Mouse (Mus musculus) thymus, adult 18-20 months (tissue): ENCODE results near the gene Tbx3.

Experiments
- DNase-seq, 2 experiments: peaks; one replicate each; pipeline ENCODE4 v3.0.0; 2022; ENCODE audit warnings: mixed read lengths in 2 of 2

Gene Tbx3

DNA sequence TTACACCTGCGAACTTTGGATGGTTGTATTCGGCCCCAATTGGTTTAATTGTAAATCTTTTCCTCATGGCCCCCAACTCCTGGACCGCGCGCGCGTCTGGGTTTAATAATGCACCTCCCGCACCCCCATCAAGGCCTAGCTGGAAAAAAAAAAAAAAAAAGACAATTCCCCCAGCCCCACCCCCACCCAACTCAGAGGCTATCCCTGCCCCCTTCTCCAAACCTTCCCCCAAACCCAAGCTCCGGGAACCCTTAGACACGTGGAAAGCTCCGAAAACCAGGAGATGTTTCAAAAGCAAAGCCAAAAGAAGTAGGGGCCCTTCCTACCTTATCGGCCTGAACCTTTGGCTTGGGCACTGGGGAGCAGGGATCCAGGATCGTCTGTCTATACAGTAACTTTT lies 8.1 kb upstream of the Tbx3 start:
- no peak for DNase-seq

DNA sequence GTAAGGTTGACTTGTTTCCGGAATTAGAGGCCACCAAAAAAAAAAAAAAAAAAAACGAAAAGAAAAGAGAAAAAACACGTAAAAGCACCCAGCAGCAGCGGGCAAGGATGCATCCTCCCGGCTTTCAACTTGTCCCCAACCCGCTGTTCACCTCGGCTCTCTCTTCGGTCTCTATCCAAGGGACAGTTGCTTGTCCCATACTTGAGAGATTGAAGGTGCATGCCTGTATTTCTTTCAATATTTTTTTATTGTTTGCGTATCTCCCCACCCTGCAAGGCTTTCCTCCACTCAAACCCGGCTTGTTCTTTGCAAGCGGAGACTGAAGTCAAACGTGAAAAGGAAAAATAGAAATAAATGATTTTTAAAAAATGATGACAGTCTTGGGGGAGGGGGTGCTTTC lies 7.7 kb upstream of the Tbx3 start:
- no peak for DNase-seq

DNA sequence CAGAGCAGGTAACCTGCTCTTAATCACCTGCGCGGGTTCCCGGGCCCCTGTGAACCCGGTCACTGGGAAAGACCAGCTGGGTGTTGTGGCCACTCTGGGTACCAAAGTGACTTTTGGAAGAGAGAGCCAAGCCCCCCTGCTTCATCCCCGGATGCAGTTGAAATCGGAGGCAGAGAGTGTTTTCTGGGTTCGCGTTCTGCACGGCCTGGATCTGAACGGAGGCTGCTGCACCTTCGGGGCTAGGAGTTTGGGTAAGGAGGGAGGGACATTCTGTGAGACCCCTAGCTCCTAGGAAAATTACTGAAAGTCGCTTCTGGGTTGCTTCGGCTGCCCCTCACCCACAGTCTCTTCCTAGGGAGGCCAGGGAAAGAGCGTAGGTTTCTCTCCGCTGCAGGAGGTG lies 7.2 kb upstream of the Tbx3 start:
- no peak for DNase-seq

DNA sequence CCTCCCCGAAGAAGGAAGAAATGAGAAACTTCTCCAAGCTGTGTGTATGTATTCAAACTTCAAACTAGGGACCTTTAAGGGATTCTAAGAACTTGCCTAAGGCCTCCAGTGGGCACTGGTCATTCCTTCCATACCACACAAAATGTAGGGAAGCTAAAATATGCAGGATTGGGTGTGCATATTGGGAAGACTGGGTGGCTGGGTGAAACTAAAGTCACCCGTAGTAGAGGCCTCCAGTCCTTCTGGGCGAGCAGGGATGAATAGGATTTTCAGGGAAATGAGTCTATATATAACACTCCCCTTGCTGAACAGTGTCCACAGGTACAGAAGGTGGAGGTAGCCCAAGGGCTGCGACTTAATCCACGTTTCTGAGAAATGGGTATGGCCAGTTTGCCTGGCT lies 6.7 kb upstream of the Tbx3 start:
- no peak for DNase-seq

DNA sequence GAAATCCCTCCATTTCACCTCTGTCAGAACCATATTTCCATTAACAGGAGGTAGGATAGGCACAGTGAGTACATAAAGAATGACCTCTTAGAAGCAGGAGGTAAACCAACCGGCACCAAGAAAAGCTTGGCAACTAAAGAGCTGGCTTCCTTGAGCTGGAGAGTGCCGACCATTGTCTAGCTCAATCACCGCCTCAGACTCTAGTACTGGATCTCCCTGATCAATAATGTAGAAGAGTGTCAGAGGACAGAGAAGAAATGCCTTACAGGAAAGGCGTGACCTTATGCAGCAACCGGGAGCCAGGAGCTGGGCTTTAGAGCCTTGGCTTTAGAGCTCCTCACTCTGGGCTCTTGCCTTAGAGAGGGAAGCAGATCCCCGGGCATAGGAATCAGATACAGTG lies 4.7 kb upstream of the Tbx3 start:
- DNase-seq, result no peak

DNA sequence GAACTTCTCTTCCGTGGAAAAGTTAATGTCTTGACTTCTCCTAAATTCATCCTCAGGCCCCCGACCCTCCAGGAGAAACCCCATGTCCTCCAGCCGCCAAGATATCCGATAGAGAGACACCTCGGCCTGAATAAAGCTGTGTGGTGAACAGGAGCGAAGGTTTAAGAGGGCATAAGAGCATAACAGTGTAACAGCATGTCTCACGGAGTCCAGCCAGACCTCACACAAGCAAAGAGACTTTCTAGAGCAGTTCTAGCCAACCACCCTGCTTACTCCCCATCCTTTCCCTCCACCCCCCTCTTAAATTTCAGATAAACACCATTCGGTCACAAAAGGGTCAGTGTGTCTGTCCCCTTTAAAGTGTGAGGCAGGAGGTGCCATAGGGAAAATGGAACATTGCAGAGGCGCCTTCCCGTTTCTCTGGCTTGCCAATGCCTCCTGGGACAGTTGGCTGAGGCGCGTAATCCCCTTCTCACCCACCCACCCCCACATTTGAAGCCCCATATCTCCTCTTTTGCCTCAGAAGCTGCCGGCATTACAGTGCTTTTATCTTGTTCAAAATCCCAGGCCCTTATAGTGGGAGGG lies 3.0 kb upstream of the Tbx3 start:
- no peak for DNase-seq

DNA sequence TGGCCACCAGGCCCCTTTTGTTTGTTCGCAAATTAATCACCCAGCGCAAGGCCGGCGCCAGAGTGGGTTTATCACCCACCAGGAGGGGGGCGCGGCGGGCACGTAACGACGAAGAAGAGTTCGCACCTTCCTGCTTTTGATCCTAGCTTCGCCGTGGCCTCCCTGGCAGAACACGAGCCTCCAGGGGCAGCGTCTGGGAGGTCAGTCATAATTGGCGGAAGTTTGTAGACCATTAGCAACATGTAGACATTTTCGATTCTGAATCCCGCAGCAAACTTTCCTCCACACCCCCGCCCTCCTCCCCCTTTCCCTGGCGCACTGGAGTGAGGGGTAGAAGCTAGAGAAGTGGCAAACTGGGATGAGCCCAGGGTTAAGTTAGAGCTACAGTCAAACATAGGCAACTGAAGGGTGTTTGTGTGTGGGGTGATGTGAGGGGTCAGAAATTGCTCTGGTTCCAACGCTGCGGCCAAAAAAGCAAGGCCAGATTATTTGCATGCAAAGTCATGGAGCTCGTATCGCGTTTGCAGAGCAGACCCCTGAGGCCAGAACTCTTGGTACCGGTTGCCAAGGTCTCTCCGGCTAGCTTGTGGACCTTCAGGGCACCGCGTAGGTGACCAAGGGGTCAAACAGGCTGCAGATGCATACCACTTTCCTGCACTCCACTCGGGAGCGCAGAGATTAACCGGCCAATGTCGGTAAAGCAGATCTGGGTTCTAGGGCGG lies 2.1 kb upstream of the Tbx3 start:
- no peak for DNase-seq

DNA sequence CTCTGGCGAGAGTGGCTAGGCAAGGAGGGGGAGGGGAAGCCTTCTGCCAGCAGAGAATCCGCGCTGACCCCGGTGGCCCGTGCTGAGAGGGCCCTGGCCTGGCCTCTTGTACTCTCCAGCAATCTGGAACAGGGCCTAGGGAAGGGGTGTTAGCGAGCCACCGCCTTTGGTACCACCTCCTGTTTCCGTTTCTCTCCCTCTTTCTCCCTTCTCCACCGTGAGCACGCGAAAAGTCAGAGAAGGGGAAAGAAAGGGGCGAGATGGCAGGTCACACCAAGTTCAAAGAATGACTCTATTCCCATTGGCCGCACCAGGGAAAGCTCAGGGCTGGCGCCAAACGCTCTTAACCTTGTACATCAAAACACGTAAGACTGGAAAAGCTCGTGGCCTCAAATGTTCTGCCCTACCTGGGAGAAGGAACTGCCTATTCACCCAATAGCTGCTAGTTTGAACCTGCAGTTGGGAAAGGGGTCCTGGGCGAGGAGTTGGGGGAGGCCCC lies 1.5 kb upstream of the Tbx3 start:
- DNase-seq, result no peak

DNA sequence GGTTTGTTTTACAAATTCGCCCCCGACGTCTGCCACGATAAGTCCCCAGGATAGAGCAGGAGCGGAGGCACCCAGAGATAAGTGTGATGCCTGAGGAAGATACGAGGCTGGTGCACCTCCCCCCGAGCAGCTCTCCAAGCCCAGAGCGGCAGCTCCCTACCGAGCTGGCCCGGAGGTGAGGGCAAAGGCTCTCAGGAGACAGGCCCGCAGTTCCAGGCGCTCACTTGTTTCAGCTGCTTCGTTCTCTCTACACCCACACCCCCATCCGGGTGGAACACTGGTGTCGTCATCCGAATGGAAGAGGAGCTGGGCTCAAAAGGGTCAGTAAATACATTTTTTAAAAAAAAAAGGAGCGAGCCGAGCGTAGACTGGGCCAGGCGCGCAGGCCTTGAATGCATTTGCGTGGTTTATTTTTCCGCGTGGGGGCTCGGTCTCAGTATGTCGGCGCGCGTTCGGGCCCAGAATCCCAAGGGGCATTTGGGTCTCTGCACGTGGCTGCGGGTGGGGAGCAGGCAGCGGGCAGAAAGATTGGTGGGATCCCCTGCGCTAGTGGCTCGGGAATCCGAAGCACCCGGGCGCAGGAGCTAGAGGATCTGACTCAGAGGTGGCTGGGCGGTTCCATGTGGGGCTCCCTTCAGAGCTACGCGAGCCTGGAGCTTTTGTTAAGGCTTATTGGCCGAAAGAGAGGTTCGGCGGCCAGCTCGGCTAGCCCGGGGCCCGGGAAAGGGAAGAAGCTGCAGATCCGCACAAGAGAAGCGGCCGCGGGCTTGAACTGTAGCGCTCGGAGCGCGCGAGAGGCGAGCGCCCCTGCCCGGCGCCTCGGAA lies 516 bp upstream of the Tbx3 start:
- DNase-seq, result no peak

DNA sequence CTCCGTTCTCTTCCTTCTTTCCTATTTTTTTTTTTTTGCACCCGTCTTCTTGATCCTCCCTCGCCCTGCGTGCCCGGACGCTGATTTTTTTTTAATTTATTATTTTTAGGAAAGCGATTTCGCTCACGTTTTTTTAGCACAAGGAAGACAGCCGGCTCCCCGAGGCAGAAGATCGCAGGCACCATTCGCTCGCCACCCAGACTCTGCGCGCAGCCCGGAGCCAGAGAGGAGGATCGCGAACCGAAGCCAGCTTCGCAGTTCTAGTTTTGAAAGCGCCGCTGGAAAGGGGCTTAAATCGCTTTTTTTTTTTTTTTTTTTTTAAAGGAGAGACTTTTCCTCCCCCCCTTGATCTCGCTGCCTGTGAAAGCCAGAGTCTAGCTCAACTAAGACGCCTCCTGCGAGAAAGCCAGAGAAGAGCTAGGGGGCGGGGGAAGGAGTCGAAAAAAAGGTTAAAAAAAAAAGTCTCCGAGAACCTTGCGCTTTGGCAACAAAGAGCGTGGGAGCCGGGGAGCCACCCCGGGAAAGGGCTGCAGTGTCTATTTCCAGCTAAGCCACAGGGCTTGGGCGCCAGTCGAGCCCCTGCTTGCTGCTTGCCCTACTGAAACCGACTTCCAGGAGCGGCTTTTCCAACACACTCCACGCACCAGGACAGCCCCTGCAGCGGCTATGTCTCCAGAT lies 794 bp downstream of the Tbx3 start:
- DNase-seq, result no peak

DNA sequence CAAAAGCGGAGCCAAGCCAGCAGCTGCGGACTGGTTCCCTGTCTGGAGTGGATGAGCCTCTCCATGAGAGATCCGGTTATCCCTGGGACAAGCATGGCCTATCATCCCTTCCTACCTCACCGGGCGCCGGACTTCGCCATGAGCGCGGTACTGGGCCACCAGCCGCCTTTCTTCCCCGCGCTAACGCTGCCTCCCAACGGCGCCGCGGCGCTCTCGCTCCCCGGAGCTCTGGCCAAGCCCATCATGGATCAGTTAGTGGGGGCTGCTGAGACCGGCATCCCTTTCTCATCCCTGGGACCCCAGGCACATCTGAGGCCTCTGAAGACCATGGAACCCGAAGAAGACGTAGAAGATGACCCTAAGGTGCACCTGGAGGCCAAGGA lies 1.5 kb downstream of the Tbx3 start:
- no peak for DNase-seq

DNA sequence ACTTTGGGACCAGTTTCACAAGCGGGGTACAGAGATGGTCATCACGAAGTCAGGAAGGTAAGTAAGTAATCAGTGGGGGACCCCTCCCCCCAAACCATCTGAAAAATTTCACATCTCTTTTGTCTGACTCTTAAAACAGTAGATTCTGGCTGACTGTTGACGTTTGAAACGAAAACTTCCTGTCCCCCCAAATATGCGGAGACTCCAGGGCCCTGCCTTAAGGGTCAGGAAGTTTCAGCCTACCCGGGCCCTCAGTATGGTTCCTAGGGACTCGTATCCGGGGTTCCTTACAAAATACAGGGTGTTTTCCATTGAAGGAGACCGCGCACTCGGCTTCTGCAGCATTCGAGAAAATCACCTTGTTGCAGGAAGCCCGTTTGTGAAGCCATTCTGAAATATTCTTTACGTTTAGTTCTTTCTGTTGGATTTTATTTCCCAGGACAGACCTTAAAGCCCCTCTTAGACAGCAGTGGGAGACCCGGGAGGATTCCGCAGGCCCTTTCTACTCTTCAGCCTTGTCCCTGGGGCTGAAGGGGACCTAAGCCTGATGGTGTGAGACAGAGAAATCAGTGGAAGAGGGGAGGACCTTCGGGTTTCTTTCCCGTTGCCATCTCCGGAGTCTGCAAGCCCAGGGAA lies 2.0 kb downstream of the Tbx3 start:
- no peak for DNase-seq

DNA sequence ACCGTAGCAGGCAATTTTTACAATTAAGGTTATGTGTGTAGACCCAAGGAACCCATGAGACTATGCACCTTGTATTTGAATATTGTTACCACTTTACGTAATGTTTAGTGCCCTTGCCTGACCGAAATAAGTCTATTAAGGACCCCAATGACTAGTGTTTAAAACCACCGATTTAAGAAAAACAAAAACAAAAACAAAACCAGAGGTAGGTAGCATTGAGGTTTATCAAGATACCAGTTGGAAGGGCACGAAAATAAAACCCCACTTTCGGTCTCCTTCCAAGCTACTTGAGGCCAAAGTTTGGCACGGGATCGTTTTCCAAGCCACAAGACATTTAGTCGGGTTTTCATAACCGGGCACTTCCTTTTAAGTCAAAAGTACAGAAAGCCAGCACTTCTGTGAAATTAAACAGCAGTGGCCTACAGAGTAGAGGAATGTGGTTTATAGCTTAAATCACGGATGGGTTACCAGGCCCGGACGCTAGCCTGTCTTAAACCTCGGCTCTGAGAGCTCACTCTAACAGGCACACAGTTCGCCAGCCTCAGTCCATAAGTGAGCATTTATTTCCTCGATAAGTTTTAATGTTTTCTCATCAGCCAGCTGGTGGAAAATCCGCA lies 2.6 kb downstream of the Tbx3 start:
- no peak for DNase-seq

DNA sequence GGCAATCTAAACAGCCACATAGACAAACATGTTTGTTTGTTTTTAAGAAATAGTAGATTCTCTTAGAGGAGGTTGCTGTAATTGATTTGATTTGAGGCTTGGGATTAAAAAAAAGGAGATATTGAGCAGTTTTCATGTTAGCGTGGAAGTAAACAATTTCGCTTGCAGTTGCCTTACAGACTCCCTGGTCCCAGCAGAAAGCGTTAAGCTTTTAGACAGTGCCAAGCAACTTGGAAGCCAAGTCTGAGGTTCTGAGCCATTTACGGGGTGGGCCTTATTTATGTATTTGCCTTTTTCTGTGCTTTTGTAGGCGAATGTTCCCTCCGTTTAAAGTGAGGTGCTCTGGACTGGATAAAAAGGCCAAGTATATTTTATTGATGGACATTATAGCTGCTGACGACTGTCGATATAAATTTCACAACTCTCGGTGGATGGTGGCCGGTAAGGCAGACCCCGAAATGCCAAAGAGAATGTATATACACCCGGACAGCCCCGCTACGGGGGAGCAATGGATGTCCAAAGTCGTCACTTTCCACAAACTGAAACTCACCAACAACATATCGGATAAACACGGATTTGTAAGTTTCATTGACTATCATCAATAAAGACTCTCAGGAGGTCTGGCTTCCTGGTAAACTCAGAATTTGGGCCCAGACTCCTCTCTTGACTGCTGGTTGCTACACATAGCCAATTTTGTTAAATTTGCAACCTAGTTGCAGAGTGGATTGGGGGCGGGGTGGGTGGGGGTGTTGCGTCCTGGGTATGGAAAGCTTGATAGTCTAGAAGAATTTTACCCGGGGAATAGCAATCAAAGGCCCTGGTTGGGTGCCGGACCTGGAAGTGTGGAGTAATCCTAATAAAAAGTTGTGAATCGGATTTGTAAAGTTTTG lies 3.5 kb downstream of the Tbx3 start:
- no peak for DNase-seq

DNA sequence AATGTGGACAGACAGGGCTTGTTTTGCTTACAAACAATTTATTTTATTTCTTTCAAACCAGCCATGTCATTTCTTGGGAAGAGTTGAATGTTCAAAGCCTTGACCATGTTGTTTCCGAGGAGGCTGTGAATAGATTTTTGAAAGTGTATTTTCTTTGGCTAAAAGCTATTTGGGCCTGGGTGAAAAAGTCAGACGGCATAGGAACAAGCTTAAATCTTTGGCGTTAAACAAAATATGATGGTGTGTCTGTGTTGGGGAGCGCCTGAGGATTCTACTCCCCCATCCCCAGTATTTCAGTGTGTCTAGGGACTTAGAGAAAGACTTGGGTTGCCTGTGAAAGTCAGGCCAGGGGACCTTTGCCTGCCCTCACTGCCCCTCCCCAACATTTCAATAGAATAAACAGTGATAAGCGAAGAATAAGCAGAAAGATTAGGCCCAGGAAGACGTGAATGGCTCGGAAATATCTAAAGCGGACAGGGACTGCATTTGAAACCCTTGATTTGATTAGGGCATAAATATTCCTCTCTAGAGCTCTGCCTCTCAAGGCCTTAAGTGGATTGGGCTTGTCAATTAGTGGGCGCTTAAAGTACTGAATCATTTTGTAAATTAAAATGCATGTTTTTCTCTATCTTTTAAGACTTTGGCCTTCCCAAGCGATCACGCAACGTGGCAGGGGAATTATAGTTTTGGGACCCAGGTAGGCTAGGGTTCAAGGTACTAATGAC lies 4.3 kb downstream of the Tbx3 start:
- no peak for DNase-seq

DNA sequence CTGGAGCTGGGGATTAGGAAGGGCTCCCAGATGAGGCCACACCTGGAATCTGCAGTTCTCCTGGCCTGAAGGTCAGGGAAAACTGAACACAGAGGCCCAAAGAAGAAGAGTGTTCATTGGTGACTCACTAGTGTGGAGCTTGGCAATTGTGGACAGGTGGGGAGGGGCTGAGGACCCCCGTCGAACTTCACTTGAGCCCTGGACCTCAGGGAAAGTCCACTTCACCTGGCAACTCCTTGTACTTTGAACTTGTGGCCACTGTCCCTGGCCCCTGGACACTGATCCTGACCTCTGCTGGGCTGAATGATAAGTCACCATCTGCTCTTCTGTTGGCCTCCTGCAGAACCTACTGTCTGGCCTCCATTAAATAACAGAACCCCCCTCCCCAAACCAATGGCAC lies 5.8 kb downstream of the Tbx3 start:
- no peak for DNase-seq

DNA sequence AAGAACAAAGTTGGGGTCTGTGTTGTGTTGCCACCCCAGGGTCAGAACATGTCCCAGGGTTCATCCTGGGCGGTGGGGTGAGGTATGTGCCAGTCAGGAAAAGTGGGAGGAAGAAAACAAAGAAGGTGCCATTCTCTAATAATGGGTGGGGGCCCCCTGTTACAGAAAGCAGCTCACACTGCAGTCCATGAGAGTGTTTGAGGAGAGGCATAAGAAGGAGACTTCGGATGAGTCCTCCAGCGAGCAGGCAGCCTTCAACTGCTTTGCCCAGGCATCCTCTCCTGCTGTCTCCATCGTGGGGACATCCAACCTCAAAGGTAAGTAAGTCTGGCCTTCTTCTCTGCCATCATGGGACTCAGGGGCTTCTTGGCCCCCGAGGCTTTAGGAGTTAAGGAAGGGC lies 8.0 kb downstream of the Tbx3 start:
- no peak for DNase-seq

DNA sequence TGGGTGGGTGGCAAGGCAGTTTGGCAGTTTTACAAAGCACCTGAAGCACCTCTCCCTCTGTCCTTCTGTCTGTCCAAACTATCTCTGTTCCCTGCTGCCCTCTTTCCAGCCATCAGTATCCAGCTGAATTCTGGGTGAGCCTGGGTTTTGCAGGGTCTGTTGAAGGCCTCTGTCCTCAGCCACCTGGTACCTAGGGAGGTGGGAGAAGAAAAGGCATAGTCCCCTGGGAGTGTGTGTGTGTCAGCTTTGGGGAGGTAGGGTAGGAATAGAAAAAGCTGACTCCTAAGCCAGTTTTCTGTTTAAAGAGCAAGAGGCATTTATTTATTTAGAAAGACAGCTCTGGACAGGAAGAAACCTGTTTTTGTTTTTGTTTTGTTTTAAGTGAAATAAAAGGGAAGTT lies 8.6 kb downstream of the Tbx3 start:
- DNase-seq, result no peak

DNA sequence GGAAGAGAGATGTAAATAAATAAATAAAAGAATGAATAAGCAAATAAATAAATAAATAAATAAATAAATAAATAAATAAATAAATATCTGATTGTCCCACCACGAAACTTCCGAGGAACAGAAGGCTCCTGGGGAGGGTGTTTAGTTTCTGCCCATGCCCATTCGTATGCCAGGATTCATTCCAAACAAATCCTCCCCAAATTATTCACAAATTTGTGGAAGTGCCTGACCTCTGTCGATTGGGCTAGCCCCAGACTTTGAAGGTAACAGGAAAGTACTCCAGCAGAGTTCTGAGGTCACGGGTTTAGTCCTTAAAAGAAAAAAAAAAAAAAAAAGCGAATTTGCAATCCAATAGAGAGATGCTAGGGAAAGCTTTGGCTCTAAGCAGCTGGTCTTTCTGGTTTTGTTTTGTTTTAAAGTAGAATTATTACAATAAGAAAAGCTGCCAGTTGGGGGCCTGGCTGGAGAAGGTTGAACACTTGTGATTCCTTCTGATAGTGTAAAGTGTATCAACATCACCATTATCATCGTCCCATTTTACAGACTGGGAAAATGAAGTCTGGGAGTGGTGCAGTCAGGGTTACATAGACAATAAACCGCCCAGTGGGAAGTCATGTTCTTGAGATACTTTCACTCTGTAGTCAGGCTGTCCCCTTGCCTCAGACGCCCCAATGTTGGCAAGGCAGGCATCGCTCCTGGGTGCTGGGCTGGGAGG lies 9.3 kb downstream of the Tbx3 start:
- no peak for DNase-seq
